Mouse (Mus musculus): ENCODE data around the gene Pabpn1l. TPM values are rescaled to one million over a fixed set of nuclear protein-coding genes. Genes with fewer than 3 reads are reported as not detected.

The Pabpn1l gene
- 0.11 TPM in 2 replicates for polyA plus RNA-seq (2012; rRNA removed)

- TF ChIP-seq POLR2A (IDR thresholded peaks at IDR 0.05; ENCODE audit: low read depth, low read length) (no peak), CTCF (conservative IDR thresholded peaks at IDR 0.05; ENCODE audit: insufficient read depth, insufficient read length, low read depth, low read length) (no peak)
- Histone ChIP-seq H3K36me3 (ENCODE audit: control insufficient read depth, insufficient read depth, low read length) (no peaks in the 10 kb centered on the region), H3K4me3 (ENCODE audit: insufficient read depth, low read depth, low read length) (no peak within 1 kb of the TSS), H3K27me3 (replicated peaks; ENCODE audit: control insufficient read depth, insufficient read depth, low read length) (no peaks in the 10 kb centered on the region), H3K4me1 (ENCODE audit: control insufficient read depth, insufficient read depth, low read length) (peaks cover 13% of the 10 kb centered on the region), H3K27ac (ENCODE audit: insufficient read depth, low read depth, low read length) (no peak within 1 kb of the TSS)
- WGBS: 58% methylated on average over 6 of the region's 6 CpGs
- DNase-seq: peak; percentile 54
Observed at GRCm38 (mm10) chr8:122622727-122623126, at the start of gene Pabpn1l. TSS of gene Pabpn1l (minus strand) at chr8:122622739.

- Histone ChIP-seq H3K36me3 (ENCODE audit: control insufficient read depth, insufficient read depth, low read length) (no peaks in the 10 kb centered on the region), H3K4me1 (ENCODE audit: control insufficient read depth, insufficient read depth, low read length) (no peaks in the 10 kb centered on the region), H3K4me3 (ENCODE audit: insufficient read depth, low read depth, low read length) (no peak overlapping the region), H3K27ac (ENCODE audit: insufficient read depth, low read depth, low read length) (no peak overlapping the region), H3K27me3 (replicated peaks; ENCODE audit: control insufficient read depth, insufficient read depth, low read length) (no peaks in the 10 kb centered on the region)
- WGBS: 64% methylated on average over 6 of the region's 6 CpGs
- TF ChIP-seq CTCF (conservative IDR thresholded peaks at IDR 0.05; ENCODE audit: insufficient read depth, insufficient read length, low read depth, low read length) (no peak), POLR2A (IDR thresholded peaks at IDR 0.05; ENCODE audit: low read depth, low read length) (no peak)
- no peak for DNase-seq
Observed at GRCm38 (mm10) chr8:122671894-122672293, 49.4 kb upstream of the Pabpn1l start.

- Histone ChIP-seq H3K27ac (ENCODE audit: insufficient read depth, low read depth, low read length) (no peak overlapping the region), H3K36me3 (ENCODE audit: control insufficient read depth, insufficient read depth, low read length) (no peaks in the 10 kb centered on the region), H3K4me3 (ENCODE audit: insufficient read depth, low read depth, low read length) (no peak overlapping the region), H3K4me1 (ENCODE audit: control insufficient read depth, insufficient read depth, low read length) (no peaks in the 10 kb centered on the region), H3K27me3 (replicated peaks; ENCODE audit: control insufficient read depth, insufficient read depth, low read length) (no peaks in the 10 kb centered on the region)
- DNase-seq: no peak
- TF ChIP-seq POLR2A (IDR thresholded peaks at IDR 0.05; ENCODE audit: low read depth, low read length) (no peak), CTCF (conservative IDR thresholded peaks at IDR 0.05; ENCODE audit: insufficient read depth, insufficient read length, low read depth, low read length) (no peak)
- WGBS: 85% methylated on average over 3 of the region's 3 CpGs
Observed at GRCm38 (mm10) chr8:122670718-122671117, 48.2 kb upstream of the Pabpn1l start.

- WGBS: 40% methylated on average over 11 of the region's 11 CpGs
- no peaks in the 10 kb centered on the region for H3K36me3 ChIP-seq (ENCODE audit: control insufficient read depth, insufficient read depth, low read length)
- H3K4me1 ChIP-seq (ENCODE audit: control insufficient read depth, insufficient read depth, low read length): no peaks in the 10 kb centered on the region
Observed at GRCm38 (mm10) chr8:122670001-122670400, 47.5 kb upstream of the Pabpn1l start.

GRCm38 (mm10) chr8:122669370-122669769, 46.8 kb upstream of the Pabpn1l start:
- WGBS: 54% methylated on average over 5 of the region's 5 CpGs
- Histone ChIP-seq H3K4me1 (ENCODE audit: control insufficient read depth, insufficient read depth, low read length) (peaks cover 4% of the 10 kb centered on the region; the same call in 1 of the 2 replicates), H3K27me3 (replicated peaks; ENCODE audit: control insufficient read depth, insufficient read depth, low read length) (no peaks in the 10 kb centered on the region), H3K4me3 (ENCODE audit: insufficient read depth, low read depth, low read length) (no peak overlapping the region), H3K27ac (ENCODE audit: insufficient read depth, low read depth, low read length) (no peak overlapping the region), H3K36me3 (ENCODE audit: control insufficient read depth, insufficient read depth, low read length) (no peaks in the 10 kb centered on the region)
- no peak for TF ChIP-seq POLR2A (IDR thresholded peaks at IDR 0.05; ENCODE audit: low read depth, low read length)
- no peak for TF ChIP-seq CTCF (conservative IDR thresholded peaks at IDR 0.05; ENCODE audit: insufficient read depth, insufficient read length, low read depth, low read length)
- no peak for DNase-seq

More at GRCm38 (mm10) chr8:122670001-122670400, 47.5 kb upstream of the Pabpn1l start:
- DNase-seq: no peak
- Histone ChIP-seq H3K27me3 (replicated peaks; ENCODE audit: control insufficient read depth, insufficient read depth, low read length) (no peaks in the 10 kb centered on the region), H3K27ac (ENCODE audit: insufficient read depth, low read depth, low read length) (no peak overlapping the region), H3K4me3 (ENCODE audit: insufficient read depth, low read depth, low read length) (no peak overlapping the region)
- TF ChIP-seq POLR2A (IDR thresholded peaks at IDR 0.05; ENCODE audit: low read depth, low read length) (no peak), CTCF (conservative IDR thresholded peaks at IDR 0.05; ENCODE audit: insufficient read depth, insufficient read length, low read depth, low read length) (no peak)

GRCm38 (mm10) chr8:122667854-122668253, 45.3 kb upstream of the Pabpn1l start:
- peak; percentile 68 for DNase-seq
- H3K4me1 ChIP-seq (ENCODE audit: control insufficient read depth, insufficient read depth, low read length): peaks cover 17% of the 10 kb centered on the region; the same call in 1 of the 2 replicates
- TF ChIP-seq POLR2A (IDR thresholded peaks at IDR 0.05; ENCODE audit: low read depth, low read length) (no peak), CTCF (conservative IDR thresholded peaks at IDR 0.05; ENCODE audit: insufficient read depth, insufficient read length, low read depth, low read length) (no peak)
- H3K36me3 ChIP-seq (ENCODE audit: control insufficient read depth, insufficient read depth, low read length): no peaks in the 10 kb centered on the region
- peak overlapping the region; percentile 41 for H3K27ac ChIP-seq (ENCODE audit: insufficient read depth, low read depth, low read length)
- no peaks in the 10 kb centered on the region for H3K27me3 ChIP-seq (replicated peaks; ENCODE audit: control insufficient read depth, insufficient read depth, low read length)
- no peak overlapping the region for H3K4me3 ChIP-seq (ENCODE audit: insufficient read depth, low read depth, low read length)
- 56% methylated on average over 11 of the region's 11 CpGs for WGBS

- DNase-seq: no peak
- TF ChIP-seq POLR2A (IDR thresholded peaks at IDR 0.05; ENCODE audit: low read depth, low read length): no peak
- no peak for TF ChIP-seq CTCF (conservative IDR thresholded peaks at IDR 0.05; ENCODE audit: insufficient read depth, insufficient read length, low read depth, low read length)
- Histone ChIP-seq H3K27ac (ENCODE audit: insufficient read depth, low read depth, low read length) (peak overlapping the region; percentile 46), H3K4me1 (ENCODE audit: control insufficient read depth, insufficient read depth, low read length) (peaks cover 17% of the 10 kb centered on the region; the same call in 1 of the 2 replicates), H3K27me3 (replicated peaks; ENCODE audit: control insufficient read depth, insufficient read depth, low read length) (no peaks in the 10 kb centered on the region), H3K4me3 (ENCODE audit: insufficient read depth, low read depth, low read length) (no peak overlapping the region), H3K36me3 (ENCODE audit: control insufficient read depth, insufficient read depth, low read length) (no peaks in the 10 kb centered on the region)
- 60% methylated on average over 12 of the region's 12 CpGs for WGBS
Observed at GRCm38 (mm10) chr8:122666827-122667226, 44.3 kb upstream of the Pabpn1l start.

All from kidney, adult 2 months (tissue).